Mouse (Mus musculus): Measurements from ENCODE around the gene Fbxw8.

DNA sequence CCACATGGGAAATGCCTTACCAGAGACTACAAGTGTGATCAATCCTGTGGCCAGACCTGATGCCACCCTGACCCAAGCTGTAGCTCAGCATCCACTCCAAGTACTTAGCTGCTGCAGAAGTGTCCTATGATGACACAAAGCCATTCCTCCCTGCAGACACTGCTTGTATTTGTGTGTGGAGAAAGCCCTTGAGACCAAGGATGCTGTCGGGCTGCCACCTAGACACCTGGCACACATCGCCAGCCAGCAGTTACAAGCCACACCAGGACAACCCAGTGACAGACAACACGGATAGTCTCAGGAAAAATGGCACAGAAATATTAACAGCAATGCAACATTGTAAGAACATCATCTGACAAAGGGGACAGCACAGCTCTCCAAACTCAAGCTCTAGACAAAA, 9.8 kb downstream of the Fbxw8 start:
- TF ChIP-seq CTCF (IDR thresholded peaks at IDR 0.05; ENCODE audit: extremely low read depth, insufficient read depth, insufficient read length, insufficient replicate concordance): no peak
- TF ChIP-seq POLR2A (IDR thresholded peaks at IDR 0.05; ENCODE audit: low read depth, low read length): no peak
